Mouse (Mus musculus) CH12.LX (cell line): ENCODE measurements at regions not wholly inside any gene's neighbourhood (a gene's known extent, or its start where the extent isn't known, plus 50 kb on each side); places are given as distances from the start of the nearest gene placed in this dataset.

Experiments
- DNase-seq: peaks from one replicate; pipeline ENCODE4 v3.0.0-alpha.2; 2013; ENCODE audit errors: extremely low read depth
- H3K27ac ChIP-seq: 2 replicates; pipeline ENCODE4 v1.5.1; 2012; ENCODE audit warnings: low read depth, mild to moderate bottlenecking, control low read depth, moderate library complexity; ENCODE audit not compliant: insufficient read depth
- H3K27me3 ChIP-seq: replicated peaks from 2 replicates; pipeline ENCODE3; 2012; ENCODE audit warnings: inconsistent platforms
- H3K36me3 ChIP-seq, 2 experiments: replicated peaks in 1 of 2; 2 replicates each; pipeline versions ENCODE3 to v1.6.1; 2012; ENCODE audit warnings: inconsistent platforms in 1 of 2, low read length in 1 of 2, mild to moderate bottlenecking in 1 of 2, mixed read lengths in 1 of 2, moderate library complexity in 1 of 2; ENCODE audit not compliant: control insufficient read depth in 1 of 2, insufficient read depth in 1 of 2
- H3K4me1 ChIP-seq, 2 experiments: 2 replicates each; pipeline ENCODE4 v1.6.1; 2012; ENCODE audit warnings: inconsistent platforms in 1 of 2, moderate library complexity in 1 of 2; ENCODE audit not compliant: insufficient read depth in 2 of 2, control insufficient read depth in 1 of 2
- H3K4me2 ChIP-seq: 2 replicates; pipeline ENCODE4 v1.6.1; 2012; ENCODE audit warnings: low read depth, mild to moderate bottlenecking, control low read depth; ENCODE audit not compliant: poor library complexity, insufficient read depth, severe bottlenecking
- H3K4me3 ChIP-seq, 3 experiments: fragments of 150-350 bp in 1 of 3; sonication (generic) in 1 of 3; replicated peaks in 1 of 3; 2 replicates each; pipeline versions ENCODE3 to v1.5.1; 2011 to 2012; ENCODE audit warnings: low read depth in 2 of 3, low read length in 2 of 3, mild to moderate bottlenecking in 2 of 3, moderate library complexity in 2 of 3, control low read depth in 1 of 3, improper control_type of control experiment in 1 of 3, inconsistent platforms in 1 of 3, mixed read lengths in 1 of 3; ENCODE audit not compliant: poor library complexity in 1 of 3
- H3K79me2 ChIP-seq: replicated peaks from 2 replicates; pipeline ENCODE4 v1.6.1; 2012; ENCODE audit warnings: mild to moderate bottlenecking, moderate library complexity; ENCODE audit not compliant: control insufficient read depth, poor library complexity, insufficient read depth, severe bottlenecking; ENCODE audit errors: extremely low read depth
- H3K9ac ChIP-seq: 2 replicates; pipeline ENCODE4 v1.6.1; 2012; ENCODE audit warnings: low read depth, mild to moderate bottlenecking, control low read depth, moderate library complexity; ENCODE audit not compliant: insufficient read depth
- H3K9me3 ChIP-seq: replicated peaks from 2 replicates; pipeline ENCODE3; 2012; ENCODE audit warnings: low read length, inconsistent platforms, mixed read lengths
- BHLHE40 ChIP-seq: IDR thresholded peaks from 2 replicates; pipeline ENCODE4 v1.6.1; 2011; ENCODE audit warnings: mild to moderate bottlenecking, low read depth, low read length, improper control_type of control experiment
- CHD1 ChIP-seq: IDR thresholded peaks from 2 replicates; pipeline ENCODE4 v1.6.1; 2012; ENCODE audit warnings: low read depth, low read length, improper control_type of control experiment, inconsistent platforms
- CHD2 ChIP-seq: IDR thresholded peaks from 2 replicates; pipeline ENCODE4 v1.6.1; 2011; ENCODE audit warnings: low read length, improper control_type of control experiment
- E2F4 ChIP-seq: IDR thresholded peaks from 2 replicates; pipeline ENCODE4 v1.6.1; 2011; ENCODE audit warnings: low read depth, low read length, improper control_type of control experiment; ENCODE audit not compliant: insufficient replicate concordance
- ELF1 ChIP-seq: IDR thresholded peaks from 2 replicates; pipeline ENCODE4 v1.6.1; 2014; ENCODE audit warnings: low read depth, mild to moderate bottlenecking, inconsistent platforms, low read length, improper control_type of control experiment
- EP300 ChIP-seq: IDR thresholded peaks from 2 replicates; pipeline ENCODE4 v1.6.1; 2011; ENCODE audit warnings: low read length, improper control_type of control experiment
- ETS1 ChIP-seq: conservative IDR thresholded peaks from 2 replicates; pipeline ENCODE4 v1.6.1; 2012; ENCODE audit warnings: low read depth, mild to moderate bottlenecking, inconsistent platforms, low read length, improper control_type of control experiment, moderate library complexity
- GABPA ChIP-seq: IDR thresholded peaks from 2 replicates; pipeline ENCODE4 v1.6.1; 2012; ENCODE audit warnings: low read depth, low read length, improper control_type of control experiment, inconsistent platforms; ENCODE audit not compliant: insufficient replicate concordance
- HCFC1 ChIP-seq: IDR thresholded peaks from 2 replicates; pipeline ENCODE4 v1.6.1; 2012; ENCODE audit warnings: low read depth, mild to moderate bottlenecking, inconsistent platforms, low read length, improper control_type of control experiment
- IRF4 ChIP-seq: IDR thresholded peaks from 2 replicates; pipeline ENCODE4 v1.6.1; 2014; ENCODE audit warnings: low read depth, mild to moderate bottlenecking, inconsistent platforms, low read length, improper control_type of control experiment
- JUN ChIP-seq: IDR thresholded peaks from 2 replicates; pipeline ENCODE4 v1.6.1; 2011; ENCODE audit warnings: low read depth, mild to moderate bottlenecking, low read length, improper control_type of control experiment, moderate library complexity; ENCODE audit not compliant: insufficient read depth
- JUND ChIP-seq: conservative IDR thresholded peaks from 2 replicates; pipeline ENCODE4 v1.6.1; 2011; ENCODE audit warnings: low read depth, low read length, improper control_type of control experiment
- MAX ChIP-seq: IDR thresholded peaks from 2 replicates; pipeline ENCODE4 v1.6.1; 2011; ENCODE audit warnings: low read length, improper control_type of control experiment
- MAZ ChIP-seq: IDR thresholded peaks from 2 replicates; pipeline ENCODE4 v1.6.1; 2012; ENCODE audit warnings: low read depth, mild to moderate bottlenecking, inconsistent platforms, low read length, improper control_type of control experiment, moderate library complexity
- MEF2A ChIP-seq: IDR thresholded peaks from 2 replicates; pipeline ENCODE4 v1.6.1; 2014; ENCODE audit warnings: low read depth, mild to moderate bottlenecking, inconsistent platforms, low read length, improper control_type of control experiment, borderline replicate concordance
- MXI1 ChIP-seq: IDR thresholded peaks from 2 replicates; pipeline ENCODE4 v1.6.1; 2011; ENCODE audit warnings: mild to moderate bottlenecking, low read depth, low read length, improper control_type of control experiment
- MYC ChIP-seq: IDR thresholded peaks from 2 replicates; pipeline ENCODE4 v1.6.1; 2011; ENCODE audit warnings: low read depth, mild to moderate bottlenecking, improper control_type of control experiment, low read length
- NELFE ChIP-seq: IDR thresholded peaks from 2 replicates; pipeline ENCODE4 v1.6.1; 2011; ENCODE audit warnings: low read depth, low read length, improper control_type of control experiment
- NRF1 ChIP-seq: IDR thresholded peaks from 2 replicates; pipeline ENCODE4 v1.6.1; 2014; ENCODE audit warnings: low read depth, mild to moderate bottlenecking, inconsistent platforms, low read length, improper control_type of control experiment, moderate library complexity
- RCOR1 ChIP-seq: conservative IDR thresholded peaks from 2 replicates; pipeline ENCODE4 v1.6.1; 2012; ENCODE audit warnings: low read depth, mild to moderate bottlenecking, inconsistent platforms, low read length, improper control_type of control experiment
- SIN3A ChIP-seq: IDR thresholded peaks from 2 replicates; pipeline ENCODE4 v1.6.1; 2012; ENCODE audit warnings: low read length, improper control_type of control experiment, inconsistent platforms
- SMC3 ChIP-seq: IDR thresholded peaks from 2 replicates; pipeline ENCODE4 v1.6.1; 2011; ENCODE audit warnings: low read depth, low read length, improper control_type of control experiment
- TBP ChIP-seq: conservative IDR thresholded peaks from 2 replicates; pipeline ENCODE4 v1.6.1; 2011; ENCODE audit warnings: low read depth, low read length, improper control_type of control experiment
- TCF12 ChIP-seq: IDR thresholded peaks from 2 replicates; pipeline ENCODE4 v1.6.1; 2014; ENCODE audit warnings: low read depth, mild to moderate bottlenecking, inconsistent platforms, low read length, improper control_type of control experiment
- UBTF ChIP-seq: IDR thresholded peaks from 2 replicates; pipeline ENCODE4 v1.6.1; 2012; ENCODE audit warnings: low read depth, mild to moderate bottlenecking, inconsistent platforms, low read length, improper control_type of control experiment, moderate library complexity
- USF2 ChIP-seq: conservative IDR thresholded peaks from 2 replicates; pipeline ENCODE4 v1.6.1; 2011; ENCODE audit warnings: low read depth, low read length, improper control_type of control experiment
- ZC3H11A ChIP-seq: IDR thresholded peaks from 2 replicates; pipeline ENCODE4 v1.6.1; 2012; ENCODE audit warnings: low read depth, mild to moderate bottlenecking, inconsistent platforms, low read length, improper control_type of control experiment
- ZKSCAN1 ChIP-seq: IDR thresholded peaks from 2 replicates; pipeline ENCODE4 v1.6.1; 2012; ENCODE audit warnings: low read depth, inconsistent platforms, low read length, improper control_type of control experiment, borderline replicate concordance
- ZMIZ1 ChIP-seq: IDR thresholded peaks from 2 replicates; pipeline ENCODE4 v1.6.1; 2012; ENCODE audit warnings: low read depth, mild to moderate bottlenecking, inconsistent platforms, low read length, improper control_type of control experiment
- ZNF384 ChIP-seq: IDR thresholded peaks from 2 replicates; pipeline ENCODE4 v1.6.1; 2012; ENCODE audit warnings: low read depth, low read length, improper control_type of control experiment, inconsistent platforms
- dilution Hi-C: fragments of 300-500 bp; cut with MboI; formaldehyde crosslinking; loops from 2 replicates; pipeline ENCODE4 v1.14.3; 2020; ENCODE audit warnings: low sequenced_read_pairs; ENCODE audit not compliant: extremely low pct_unique_long_range_greater_than_20kb, extremely low pct_ligation_motif_present
- in situ Hi-C: fragments of 300-500 bp; cut with MboI; formaldehyde crosslinking; loops from 3 replicates; pipeline ENCODE4 v1.14.3; 2019; ENCODE audit warnings: low sequenced_read_pairs, low pct_ligation_motif_present, low pct_unique_long_range_greater_than_20kb, mixed read lengths

GRCm38 (mm10) chr13:99737271-99737670, 163.6 kb downstream of the Cartpt start:
- Histone ChIP-seq H3K79me2 (no peaks in the 10 kb centered on the region), H3K4me3 (no peak overlapping the region), H3K27ac (no peak overlapping the region), H3K4me2 (no peak overlapping the region), H3K36me3 (no peaks in the 10 kb centered on the region), H3K4me1 (peaks cover 0 to 16% of the 10 kb centered on the region in 2 experiments; a peak in 2 of 4 replicates), H3K27me3 (no peaks in the 10 kb centered on the region), H3K9me3 (no peaks in the 10 kb centered on the region), H3K9ac (no peak overlapping the region)
- no peak for DNase-seq
- no peak for TF ChIP-seq GABPA
- TF ChIP-seq MAZ: no peak
- no peak for TF ChIP-seq MAX
- no peak for TF ChIP-seq UBTF
- TF ChIP-seq JUND: no peak
- in situ Hi-C loops (no loop called here), dilution Hi-C loops (no loop called here)

GRCm38 (mm10) chr13:99729145-99729544, 171.7 kb downstream of the Cartpt start:
- dilution Hi-C loops: no loop called here
- DNase-seq: no peak

GRCm38 (mm10) chr13:99724245-99724644, 176.6 kb downstream of the Cartpt start:
- TF ChIP-seq JUND (no peak), MXI1 (no peak), ETS1 (no peak), EP300 (no peak), HCFC1 (no peak), JUN (no peak), TBP (no peak), NRF1 (no peak), BHLHE40 (no peak), MYC (no peak), ZMIZ1 (no peak), ZNF384 (no peak), SIN3A (no peak)
- Histone ChIP-seq H3K4me1 (peaks cover 6 to 40% of the 10 kb centered on the region in 2 experiments), H3K36me3 (no peaks in the 10 kb centered on the region), H3K27me3 (no peaks in the 10 kb centered on the region), H3K4me3 (no peak overlapping the region), H3K9ac (no peak overlapping the region), H3K4me2 (peak overlapping the region; percentile 72), H3K27ac (no peak overlapping the region), H3K9me3 (no peaks in the 10 kb centered on the region), H3K79me2 (no peaks in the 10 kb centered on the region)
- in situ Hi-C loops: no loop called here
- dilution Hi-C loops: no loop called here
- no peak for DNase-seq

More at GRCm38 (mm10) chr13:99729145-99729544, 171.7 kb downstream of the Cartpt start:
- Histone ChIP-seq H3K9ac (no peak overlapping the region), H3K4me1 (peaks cover 0 to 7% of the 10 kb centered on the region in 2 experiments; a peak in 2 of 4 replicates), H3K79me2 (no peaks in the 10 kb centered on the region), H3K27ac (no peak overlapping the region), H3K4me2 (no peak overlapping the region), H3K36me3 (no peaks in the 10 kb centered on the region), H3K4me3 (no peak overlapping the region), H3K9me3 (no peaks in the 10 kb centered on the region), H3K27me3 (no peaks in the 10 kb centered on the region)
- in situ Hi-C loops: no loop called here
- no peak for TF ChIP-seq USF2
- TF ChIP-seq CHD2: no peak
- no peak for TF ChIP-seq BHLHE40
- no peak for TF ChIP-seq TCF12
- no peak for TF ChIP-seq EP300
- TF ChIP-seq MYC: no peak
- no peak for TF ChIP-seq ZNF384
- TF ChIP-seq E2F4: no peak
- no peak for TF ChIP-seq NELFE
- no peak for TF ChIP-seq ZC3H11A
- no peak for TF ChIP-seq MXI1
- TF ChIP-seq ZKSCAN1: no peak
- no peak for TF ChIP-seq MEF2A
- TF ChIP-seq ELF1: no peak
- TF ChIP-seq UBTF: no peak
- TF ChIP-seq IRF4: no peak
- no peak for TF ChIP-seq CHD1
- TF ChIP-seq JUN: no peak
- no peak for TF ChIP-seq RCOR1
- no peak for TF ChIP-seq SMC3
